17 mouse cellular contexts compared by ENCODE assay signal in genomic region chr13:34152695-34153094, GRCm38 (mm10). TPM values are rescaled to one million over a fixed set of nuclear protein-coding genes. Genes with fewer than 3 reads are reported as not detected.
A peak's percentile ranks its signal among the peaks of the same experiment; 100 is the strongest.
DNase-seq lines count a peak whose midpoint lies in the region; ATAC-seq and TF ChIP-seq lines count a peak whose summit lies in the region.
"Had no signal": no experiment of that assay in that cellular context is flagged by ENCODE, and none has a peak within 500 bp of the region (broad histone marks: within the 10 kb centered on the region; RNA-seq: fewer than 3 reads in every experiment).

No protein-coding gene starts in this region.

- no peaks in the 10 kb centered on the region for H3K27me3 ChIP-seq in forebrain, embryonic 14.5 days (replicated peaks; ENCODE audit: control insufficient read depth, insufficient read depth, low read length)
- H3K27me3 ChIP-seq in forebrain, embryonic 16.5 days (replicated peaks; ENCODE audit: control insufficient read depth, insufficient read depth, low read length): no peaks in the 10 kb centered on the region
- no peaks in the 10 kb centered on the region for H3K27me3 ChIP-seq in kidney, postnatal 0 days (ENCODE audit: insufficient read depth, low read length)
- no peaks in the 10 kb centered on the region for H3K27me3 ChIP-seq in kidney, embryonic 16.5 days (ENCODE audit: insufficient read depth, low read length)
- H3K27me3 ChIP-seq: neural tube, embryonic 15.5 days had no signal

- DNase-seq in forebrain, embryonic 14.5 days (ENCODE audit: low spot score): no peak
- no peak for DNase-seq in kidney, postnatal 0 days (ENCODE audit: low spot score)
- DNase-seq in ZHBTc4 (ENCODE audit: low read depth, low spot score): peak; percentile 89
- DNase-seq in kidney, postnatal 4 days: peak; percentile 36 to 67
- no peak for DNase-seq in thymus, postnatal 10 days (ENCODE audit: low spot score in 2 of 2)
- DNase-seq: adrenal gland, postnatal 14 days; cerebellum, adult 9-10 months; heart, postnatal 14 days; liver; lung, adult 18-20 months; lung, postnatal 36 days; thymus, postnatal 14 days had no signal

- ATAC-seq in forebrain, embryonic 14.5 days: no peak
- ATAC-seq in forebrain, embryonic 16.5 days: no peak
- ATAC-seq in kidney, postnatal 0 days (replicated peaks; ENCODE audit: low FRiP score, low read depth): no peak
- no peak for ATAC-seq in kidney, embryonic 16.5 days (ENCODE audit: low FRiP score, low TSS enrichment)

- H3K27ac ChIP-seq in forebrain, embryonic 14.5 days (ENCODE audit: low read depth, low read length): 0 out of 2 replicates have a peak overlapping the region, but pooled peaks have one; percentile 24
- H3K27ac ChIP-seq in forebrain, embryonic 16.5 days (ENCODE audit: low read length): no peak overlapping the region
- H3K27ac ChIP-seq in kidney, postnatal 0 days: peak overlapping the region; percentile 57; the same call in 1 of the 2 replicates
- no peak overlapping the region for H3K27ac ChIP-seq in kidney, embryonic 16.5 days (ENCODE audit: low read length)

- H3K9ac ChIP-seq in forebrain, embryonic 14.5 days (ENCODE audit: low read length): no peak overlapping the region
- H3K9ac ChIP-seq in forebrain, embryonic 16.5 days (replicated peaks; ENCODE audit: low read depth, low read length): no peak overlapping the region
- no peak overlapping the region for H3K9ac ChIP-seq in kidney, postnatal 0 days (ENCODE audit: low read depth, low read length)
- H3K9ac ChIP-seq in kidney, embryonic 16.5 days (replicated peaks; ENCODE audit: low read length): no peak overlapping the region
- H3K9ac ChIP-seq: neural tube, embryonic 15.5 days had no signal

- H3K9me3 ChIP-seq in forebrain, embryonic 14.5 days (replicated peaks; ENCODE audit: control insufficient read depth, low read length): no peaks in the 10 kb centered on the region
- no peaks in the 10 kb centered on the region for H3K9me3 ChIP-seq in forebrain, embryonic 16.5 days (ENCODE audit: control insufficient read depth, low read length)
- H3K9me3 ChIP-seq in kidney, postnatal 0 days (replicated peaks; ENCODE audit: low read length): no peaks in the 10 kb centered on the region
- no peaks in the 10 kb centered on the region for H3K9me3 ChIP-seq in kidney, embryonic 16.5 days (ENCODE audit: low read length)
- H3K9me3 ChIP-seq: G1E; neural tube, embryonic 15.5 days had no signal

- TF ChIP-seq CTCF in kidney, postnatal 0 days (IDR thresholded peaks at IDR 0.05; ENCODE audit: low read depth): no peak

- peaks cover 43% of the 10 kb centered on the region for H3K4me1 ChIP-seq in forebrain, embryonic 14.5 days (ENCODE audit: control insufficient read depth, insufficient read depth, low read length)
- peaks cover 57% of the 10 kb centered on the region for H3K4me1 ChIP-seq in forebrain, embryonic 16.5 days (replicated peaks; ENCODE audit: control insufficient read depth, insufficient read depth, low read length)
- H3K4me1 ChIP-seq in kidney, postnatal 0 days (replicated peaks; ENCODE audit: insufficient read depth, low read length): no peaks in the 10 kb centered on the region
- H3K4me1 ChIP-seq in kidney, embryonic 16.5 days (ENCODE audit: insufficient read depth, low read length): peaks cover 27% of the 10 kb centered on the region

- no peak overlapping the region for H3K4me3 ChIP-seq in forebrain, embryonic 14.5 days (ENCODE audit: low read depth, low read length)
- no peak overlapping the region for H3K4me3 ChIP-seq in forebrain, embryonic 16.5 days (replicated peaks; ENCODE audit: low read length)
- H3K4me3 ChIP-seq in kidney, postnatal 0 days (replicated peaks; ENCODE audit: low read depth, low read length): no peak overlapping the region
- no peak overlapping the region for H3K4me3 ChIP-seq in kidney, embryonic 16.5 days (ENCODE audit: low read length)
- H3K4me3 ChIP-seq: neural tube, embryonic 15.5 days had no signal

- no peaks in the 10 kb centered on the region for H3K36me3 ChIP-seq in forebrain, embryonic 14.5 days (ENCODE audit: control insufficient read depth, insufficient read depth, low read length)
- no peaks in the 10 kb centered on the region for H3K36me3 ChIP-seq in forebrain, embryonic 16.5 days (ENCODE audit: control insufficient read depth, insufficient read depth)
- no peaks in the 10 kb centered on the region for H3K36me3 ChIP-seq in kidney, postnatal 0 days (ENCODE audit: insufficient read depth, low read length)
- no peaks in the 10 kb centered on the region for H3K36me3 ChIP-seq in kidney, embryonic 16.5 days (ENCODE audit: insufficient read depth, low read length)
- H3K36me3 ChIP-seq: G1E; neural tube, embryonic 15.5 days had no signal

- no peak overlapping the region for H3K4me2 ChIP-seq in forebrain, embryonic 14.5 days (ENCODE audit: low read length)
- H3K4me2 ChIP-seq in forebrain, embryonic 16.5 days (ENCODE audit: low read length): no peak overlapping the region
- no peak overlapping the region for H3K4me2 ChIP-seq in kidney, postnatal 0 days (ENCODE audit: low read length)
- H3K4me2 ChIP-seq in kidney, embryonic 16.5 days (replicated peaks; ENCODE audit: low read depth, low read length): no peak overlapping the region
- H3K4me2 ChIP-seq: midbrain, embryonic 11.5 days; neural tube, embryonic 15.5 days had no signal

- WGBS in forebrain, embryonic 14.5 days: 74% methylated on average over 7 of the region's 7 CpGs
- WGBS in forebrain, embryonic 16.5 days: 81% methylated on average over 7 of the region's 7 CpGs
- WGBS in kidney, postnatal 0 days: 63% methylated on average over 7 of the region's 7 CpGs
- 67% methylated on average over 7 of the region's 7 CpGs for WGBS in kidney, embryonic 16.5 days

RNA-seq across cellular contexts. Expression of gene Psmg4, which starts 10.1 kb away (rescaled TPM):
- polyA plus RNA-seq in forebrain, embryonic 14.5 days (2014; fragmentation: Nextera tagmentation; extraction: Ambion mirVana): 92.0 and 113 TPM in 2 replicates
- polyA plus RNA-seq in forebrain, embryonic 16.5 days (2015; fragmentation: Nextera tagmentation; extraction: Ambion mirVana): 82.3 and 89.0 TPM in 2 replicates
- 110 and 117 TPM in 2 replicates for polyA plus RNA-seq in kidney, postnatal 0 days (2015; fragmentation: Nextera tagmentation; extraction: Ambion mirVana)
- 67.4 and 74.9 TPM in 2 replicates for polyA plus RNA-seq in kidney, embryonic 16.5 days (2015; fragmentation: Nextera tagmentation; extraction: Ambion mirVana)

RNA-seq across cellular contexts. Expression of gene Tubb2b, which starts 22.4 kb away (rescaled TPM):
- polyA plus RNA-seq in forebrain, embryonic 14.5 days (2014; fragmentation: Nextera tagmentation; extraction: Ambion mirVana): 670 and 797 TPM in 2 replicates
- 1,170 and 1,210 TPM in 2 replicates for polyA plus RNA-seq in forebrain, embryonic 16.5 days (2015; fragmentation: Nextera tagmentation; extraction: Ambion mirVana)
- polyA plus RNA-seq in kidney, postnatal 0 days (2015; fragmentation: Nextera tagmentation; extraction: Ambion mirVana): 24.8 and 28.0 TPM in 2 replicates
- 39.7 and 40.4 TPM in 2 replicates for polyA plus RNA-seq in kidney, embryonic 16.5 days (2015; fragmentation: Nextera tagmentation; extraction: Ambion mirVana)

Comparison
In these comparisons a context has a peak if more than half of its experiments do, and no peak if none do; other contexts are left out.
1. DNase-seq: peak in ZHBTc4 (single experiment) and kidney, postnatal 4 days (2 of 2); none in forebrain, embryonic 14.5 days (single experiment), kidney, postnatal 0 days (single experiment) and thymus, postnatal 10 days (0 of 2).
2. H3K27ac ChIP-seq: peak in forebrain, embryonic 14.5 days (single experiment) and kidney, postnatal 0 days (single experiment); none in forebrain, embryonic 16.5 days (single experiment) and kidney, embryonic 16.5 days (single experiment).
3. RNA of gene Tubb2b, which starts 22.4 kb away (polyA plus RNA-seq): 1,170 to 1,210 TPM in forebrain, embryonic 16.5 days and 670 to 797 TPM in forebrain, embryonic 14.5 days; 39.7 to 40.4 TPM in kidney, embryonic 16.5 days and 24.8 to 28.0 TPM in kidney, postnatal 0 days; every median in the first group is over 10 times any median in the second.